Mouse (Mus musculus) spleen, postnatal 4 days (tissue): ENCODE measurements around the gene Card19.

ENCODE experiments used
- DNase-seq, 2 experiments: peaks; one replicate each; pipeline ENCODE4 v3.0.0; 2022; ENCODE audit warnings: low spot score in 2 of 2

Gene Card19

GRCm38 (mm10) chr13:49194811-49195210, 21.0 kb downstream of the Card19 start:
- DNase-seq, result no peak

GRCm38 (mm10) chr13:49193650-49194049, 22.2 kb downstream of the Card19 start:
- DNase-seq, result no peak

GRCm38 (mm10) chr13:49192156-49192855, 23.5 kb downstream of the Card19 start:
- no peak for DNase-seq

GRCm38 (mm10) chr13:49191673-49192035, 24.2 kb downstream of the Card19 start:
- no peak for DNase-seq

DNA sequence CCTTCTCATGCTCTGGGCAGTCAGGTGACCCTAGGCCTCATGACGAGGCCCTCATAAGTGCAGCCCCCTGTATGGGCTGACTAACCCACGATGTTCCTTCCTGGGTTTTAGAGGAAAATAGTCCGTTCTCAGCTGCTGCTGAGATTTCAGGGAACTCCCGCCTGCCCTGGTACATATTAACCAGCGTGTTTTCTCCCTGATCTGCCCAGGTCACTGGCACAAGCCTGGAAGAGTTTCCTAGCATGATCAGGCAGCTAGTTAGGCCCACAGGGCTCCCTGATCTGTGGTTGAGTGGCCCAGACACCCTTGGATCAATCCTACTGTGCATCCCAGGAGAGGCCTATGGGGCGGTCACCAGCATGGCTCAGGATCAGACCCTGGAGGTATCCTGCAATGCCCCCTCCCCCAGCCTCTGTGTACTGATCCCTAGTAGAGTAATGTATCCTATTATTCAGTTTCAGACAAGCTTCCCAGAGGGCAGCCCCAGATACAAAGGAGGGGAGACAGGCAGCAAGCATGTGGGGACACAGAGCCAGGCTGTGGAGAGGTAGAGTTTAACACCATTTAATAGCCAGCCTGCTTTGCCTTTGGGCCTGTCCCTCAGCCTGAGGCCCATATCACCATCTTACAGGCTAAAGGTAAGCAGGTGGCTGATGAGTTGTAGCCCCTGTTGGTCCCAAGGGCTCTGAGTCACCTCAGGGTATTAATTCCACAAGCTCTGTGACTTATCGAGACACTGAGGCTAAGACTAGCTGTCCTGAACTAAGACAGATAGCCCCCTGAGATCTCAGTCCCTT, 24.8 kb downstream of the Card19 start:
- DNase-seq, result no peak

DNA sequence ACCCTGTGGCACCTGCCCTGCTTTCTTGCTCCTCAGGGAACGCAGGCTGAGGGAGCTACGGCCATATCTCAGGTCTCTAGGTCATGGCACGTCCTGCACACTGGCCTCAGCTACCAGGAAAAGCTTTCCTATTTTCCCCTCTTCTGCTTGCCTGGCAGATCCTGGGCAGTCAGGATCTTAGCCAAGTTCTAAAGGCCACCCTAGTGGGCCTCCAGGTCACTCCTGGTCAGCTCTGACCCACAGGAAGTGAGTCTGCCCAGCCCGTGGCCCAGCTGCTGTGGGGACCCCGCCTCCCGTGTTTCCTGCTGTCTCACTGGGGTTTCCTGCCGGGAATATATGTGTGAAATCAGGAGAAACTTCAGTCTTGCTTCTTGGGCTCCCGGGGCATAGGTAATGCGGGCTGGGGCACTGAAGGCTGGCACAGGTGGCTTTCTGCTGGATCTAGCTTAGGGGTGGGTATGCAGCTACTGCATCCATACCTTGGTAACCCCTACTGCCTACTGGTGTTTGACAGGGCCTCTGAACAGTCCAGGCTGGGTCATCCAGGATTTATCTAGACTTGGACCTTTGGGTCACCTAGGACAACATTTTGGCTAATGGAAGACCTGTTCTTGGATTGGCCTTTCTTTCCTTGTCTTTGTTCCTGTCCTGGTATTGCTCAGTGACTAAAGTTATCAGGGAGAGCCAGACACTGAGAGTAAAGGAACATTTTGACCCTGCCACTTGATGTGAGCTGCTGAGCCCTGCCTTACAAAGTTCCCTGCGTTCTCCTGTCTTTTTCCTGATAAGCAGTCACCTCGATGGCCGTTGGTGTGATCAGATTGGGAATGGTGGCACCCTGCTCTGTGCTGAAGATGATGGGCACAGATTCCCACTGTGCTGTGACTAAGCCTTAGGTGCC, 25.6 kb downstream of the Card19 start:
- DNase-seq, result no peak

GRCm38 (mm10) chr13:49188966-49189360, 26.9 kb downstream of the Card19 start:
- DNase-seq, result no peak

DNA sequence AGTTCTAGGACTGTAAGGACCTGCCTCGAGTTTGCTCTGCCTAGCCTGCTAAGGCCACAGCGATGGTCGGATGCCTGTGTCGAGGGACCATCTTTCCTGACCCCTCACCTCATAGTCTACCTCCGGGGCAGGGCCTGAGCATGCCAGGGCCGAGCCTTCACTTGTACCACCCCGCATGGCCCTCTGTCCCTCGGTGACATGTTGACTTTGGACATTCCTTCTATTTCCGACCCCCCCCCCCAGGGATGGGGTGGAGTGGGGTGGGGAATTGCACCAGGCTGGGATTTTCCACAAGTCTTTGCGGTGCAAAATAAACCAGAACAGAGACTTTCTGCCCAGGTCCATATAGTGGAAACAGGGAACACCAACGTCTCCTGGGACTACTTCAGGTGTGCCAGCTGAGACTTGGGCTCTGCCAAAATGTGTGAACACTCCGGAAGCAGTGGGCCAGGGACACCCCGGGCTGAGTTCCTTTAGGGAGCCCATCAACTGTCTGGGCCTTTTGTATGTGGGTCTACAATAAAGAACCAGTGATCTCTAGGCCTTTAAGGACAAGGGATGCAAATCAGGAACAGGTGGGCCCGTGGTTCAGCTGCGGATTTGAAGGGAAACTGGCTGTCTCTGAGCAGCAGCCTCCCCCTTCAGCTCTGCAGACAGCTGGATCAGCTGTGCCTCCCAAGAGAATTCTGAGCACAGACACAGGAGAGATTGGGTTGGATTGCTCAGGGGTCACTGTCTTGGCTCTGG, 27.4 kb downstream of the Card19 start:
- DNase-seq, result no peak

DNA sequence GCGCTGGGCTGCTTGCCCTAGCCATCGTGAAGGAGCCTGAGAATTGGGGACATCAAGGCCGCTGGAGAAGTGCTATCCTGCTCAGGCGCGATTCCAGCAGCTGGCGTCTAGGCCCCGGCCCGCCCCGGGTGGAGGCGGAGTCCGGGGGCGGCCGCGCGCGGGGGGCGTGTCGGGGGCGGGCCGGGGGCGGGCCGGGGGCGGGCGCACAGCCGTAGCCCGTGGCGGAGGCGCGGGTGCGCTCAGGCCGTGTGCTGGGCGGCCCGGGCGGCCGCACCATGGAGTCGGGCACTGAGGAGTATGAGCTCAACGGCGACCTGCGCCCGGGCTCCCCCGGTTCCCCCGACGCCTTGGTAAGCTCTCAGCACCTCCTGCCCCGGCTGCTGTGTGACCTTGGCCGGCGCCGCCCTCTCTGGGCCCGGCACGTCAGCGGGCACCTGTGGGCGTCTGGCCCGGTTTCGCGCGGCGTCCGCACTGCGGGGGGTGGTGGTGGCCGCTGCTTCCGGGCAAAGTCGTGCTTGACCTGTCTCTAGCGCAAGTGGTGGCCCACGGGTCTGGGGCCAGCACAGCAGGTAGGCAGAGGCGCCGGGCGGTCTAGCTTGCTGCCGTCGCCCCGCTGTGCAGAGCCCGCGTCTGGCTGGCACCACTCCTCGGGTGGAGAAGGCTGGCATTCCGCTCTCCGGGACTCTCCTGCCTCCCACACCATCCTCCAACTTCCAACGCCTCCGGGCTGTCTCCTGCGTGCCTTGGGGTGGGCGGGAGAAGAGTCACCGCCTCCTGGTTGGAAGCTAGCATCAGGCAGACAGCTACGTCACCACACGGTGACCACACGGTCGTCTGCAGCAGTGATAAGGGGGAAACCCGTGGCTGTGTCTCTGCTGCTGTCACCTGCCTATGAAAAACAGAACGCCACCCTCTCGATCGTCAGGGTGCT, 28.3 kb downstream of the Card19 start, which contains the start of gene Ninj1:
TSS of gene Ninj1 (plus strand) at position 198 of the 931 bp plus-strand sequence.
- DNase-seq, result peak; percentile 74 to 91

- no peak for DNase-seq
These were observed 29.0 kb downstream of the Card19 start for GRCm38 (mm10) chr13:49186798-49187287.

GRCm38 (mm10) chr13:49183646-49184045, 32.2 kb downstream of the Card19 start:
- no peak for DNase-seq

- DNase-seq, result no peak
These were observed 32.7 kb downstream of the Card19 start for GRCm38 (mm10) chr13:49183161-49183560.

GRCm38 (mm10) chr13:49181411-49181984, 34.3 kb downstream of the Card19 start:
- DNase-seq, result no peak

DNA sequence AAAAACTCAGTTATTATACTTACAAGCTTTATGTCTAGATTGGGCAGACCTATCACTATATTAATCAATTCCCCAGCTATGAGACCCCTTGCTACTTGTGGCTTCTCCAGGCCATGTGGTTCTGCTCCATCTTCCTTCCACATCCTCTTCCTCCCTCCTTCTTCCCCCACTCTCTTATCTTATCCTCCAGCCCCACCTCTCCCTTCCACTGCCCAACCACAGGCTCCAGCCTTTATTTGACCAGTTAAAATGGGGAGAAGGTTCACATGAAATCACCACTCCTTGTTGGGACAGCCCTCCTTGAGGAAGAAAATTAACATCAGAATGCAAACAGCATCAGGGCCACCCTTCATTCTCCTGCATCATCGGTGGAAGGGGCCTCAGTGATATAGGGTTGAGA, 35.1 kb downstream of the Card19 start:
- no peak for DNase-seq

DNA sequence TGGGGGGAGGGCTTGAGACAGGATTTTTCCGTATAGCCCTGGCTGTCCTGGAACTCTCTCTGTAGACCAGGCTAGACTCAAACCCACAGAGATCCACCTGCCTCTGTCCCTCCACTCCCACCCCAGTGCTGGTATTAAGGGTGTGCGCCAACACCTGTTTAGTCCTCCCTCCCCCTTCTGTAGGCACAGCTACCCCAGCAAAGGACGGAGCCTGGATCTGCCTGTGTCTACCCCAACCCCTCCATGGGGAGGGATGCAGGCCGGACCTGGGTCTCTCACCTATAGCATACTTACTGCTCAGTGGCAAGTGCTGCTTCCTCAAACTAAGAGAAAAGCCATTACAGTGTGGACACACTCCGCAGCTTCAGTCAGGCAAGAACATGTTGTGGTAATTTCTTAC, 35.6 kb downstream of the Card19 start:
- no peak for DNase-seq

- DNase-seq, result no peak
These were observed 36.8 kb downstream of the Card19 start for GRCm38 (mm10) chr13:49178839-49179585.

DNA sequence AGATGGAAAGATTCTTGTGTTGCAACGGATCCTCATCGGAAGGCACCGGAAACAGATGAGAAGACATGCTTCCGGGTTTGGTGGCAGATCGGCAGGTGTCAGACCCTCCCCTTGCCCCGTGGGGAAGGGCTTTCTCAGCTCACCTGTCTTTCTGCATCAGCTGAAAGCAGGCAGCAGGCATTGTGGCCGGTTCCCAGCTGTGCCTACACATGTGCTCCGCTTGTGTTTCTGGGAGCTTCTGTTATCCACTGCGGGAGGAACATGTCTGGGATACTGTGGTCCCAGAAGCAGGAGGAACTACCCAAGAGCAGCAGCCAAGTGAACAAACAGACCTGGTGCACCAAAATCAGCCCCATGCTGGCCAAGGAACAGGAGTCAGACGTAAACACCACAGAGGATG, 40.3 kb downstream of the Card19 start:
- DNase-seq, result no peak

GRCm38 (mm10) chr13:49172971-49173596, 42.8 kb downstream of the Card19 start:
- peak; percentile 77 to 92 for DNase-seq

DNA sequence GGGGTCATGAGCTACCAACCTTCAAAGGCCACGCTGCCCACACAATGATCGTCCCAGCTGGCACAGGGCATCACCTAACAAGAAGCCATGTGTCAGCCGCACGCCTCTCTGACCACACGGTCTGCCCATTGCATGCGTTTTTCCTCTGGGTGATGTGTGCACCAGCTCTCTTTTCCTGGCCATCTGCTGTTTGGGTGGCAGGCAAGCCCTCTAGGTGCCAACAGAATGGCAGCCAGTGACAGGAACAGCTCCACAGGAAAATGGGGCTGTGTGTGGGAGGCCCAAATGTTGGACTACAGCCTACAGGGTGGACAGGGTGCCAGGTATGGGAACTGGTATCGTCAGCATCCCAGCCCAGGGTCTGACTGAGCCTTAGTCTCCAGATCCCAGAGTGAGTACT, 43.5 kb downstream of the Card19 start:
- DNase-seq, result no peak
